Mouse (Mus musculus): ENCODE measurements at regions not wholly inside any gene's neighbourhood (a gene's known extent, or its start where the extent isn't known, plus 50 kb on each side); places are given as distances from the start of the nearest gene placed in this dataset.

DNA sequence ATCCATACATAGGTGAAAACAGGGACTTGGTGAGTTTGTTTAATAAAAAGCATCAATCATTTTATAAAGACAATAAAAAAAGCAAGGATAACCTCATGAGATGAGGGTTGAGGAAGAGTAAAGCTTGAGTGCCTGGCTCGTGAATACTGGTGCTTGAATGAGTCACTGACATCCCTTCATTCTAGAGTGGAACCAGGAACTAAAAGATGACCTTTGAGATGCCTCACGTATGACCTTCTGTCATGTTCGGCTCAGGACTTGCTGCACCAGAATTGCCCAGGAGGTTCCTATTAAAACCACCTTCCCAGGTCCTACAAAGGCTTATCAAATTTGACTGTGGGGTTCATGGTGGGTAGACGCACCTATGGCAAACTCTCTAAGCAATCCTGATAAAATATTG is 61.5 kb upstream of the Elac2 start:
- no peak for DNase-seq (ENCODE audit: low read depth, low spot score)

DNA sequence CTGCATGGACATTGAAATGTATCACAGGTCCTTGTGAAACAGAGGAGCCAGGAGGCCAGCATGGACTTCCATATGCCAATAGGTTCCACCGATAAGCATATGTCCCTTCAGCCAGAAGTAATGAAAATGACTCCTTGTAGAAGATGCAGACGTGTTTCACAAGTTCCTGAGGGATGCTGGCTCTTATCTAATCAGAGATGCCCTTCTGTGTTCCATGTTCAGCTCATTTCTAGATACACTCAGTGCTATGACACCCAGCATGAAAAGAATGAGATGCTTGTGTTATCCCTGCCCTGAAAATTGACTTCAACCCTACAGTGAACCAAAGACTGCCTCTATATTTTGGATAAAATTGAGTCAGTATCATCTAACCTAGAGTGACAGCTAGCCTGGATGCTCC is 53.8 kb upstream of the Elac2 start:
- no peak for DNase-seq (ENCODE audit: low read depth, low spot score)

DNA sequence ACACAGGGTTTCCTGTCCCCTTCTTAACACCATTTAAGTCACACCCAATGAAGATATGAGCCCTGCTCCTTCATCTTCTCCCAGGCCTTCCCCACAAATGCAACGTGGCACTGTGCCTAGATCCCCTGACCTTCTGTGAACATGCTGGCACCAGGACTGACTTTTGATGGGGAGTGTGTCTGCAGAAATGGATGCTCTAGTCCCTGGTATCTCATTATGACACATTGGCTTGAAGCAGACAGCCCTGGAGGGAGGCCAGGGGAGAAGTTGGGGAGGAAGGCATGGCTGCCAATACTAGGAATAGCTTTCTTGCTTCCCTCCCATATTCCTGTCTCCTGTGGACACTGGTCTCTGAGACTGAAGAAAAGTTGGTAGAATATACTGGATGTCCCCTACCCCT is 52.9 kb upstream of the Elac2 start:
- DNase-seq (ENCODE audit: low read depth, low spot score), result no peak
